Mouse (Mus musculus) layer of hippocampus, postnatal 10 days (tissue): Measurements from ENCODE around the gene Ctdspl. TPM values are rescaled to one million over a fixed set of nuclear protein-coding genes. Genes with fewer than 3 reads are reported as not detected.

ENCODE experiments used
- DNase-seq, 2 experiments: peaks; one replicate each; pipeline ENCODE4 v3.0.0; 2021; ENCODE audit warnings: low spot score in 2 of 2
- total RNA-seq, 2 experiments: library from RNA; stranded (reverse); gene quantifications; 2 replicates each; pipeline ENCODE4 v1.2.3; 2021

Ctdspl gene
- total RNA-seq, 2 experiments from 2014 or later: 17.0 to 19.0 TPM

DNA sequence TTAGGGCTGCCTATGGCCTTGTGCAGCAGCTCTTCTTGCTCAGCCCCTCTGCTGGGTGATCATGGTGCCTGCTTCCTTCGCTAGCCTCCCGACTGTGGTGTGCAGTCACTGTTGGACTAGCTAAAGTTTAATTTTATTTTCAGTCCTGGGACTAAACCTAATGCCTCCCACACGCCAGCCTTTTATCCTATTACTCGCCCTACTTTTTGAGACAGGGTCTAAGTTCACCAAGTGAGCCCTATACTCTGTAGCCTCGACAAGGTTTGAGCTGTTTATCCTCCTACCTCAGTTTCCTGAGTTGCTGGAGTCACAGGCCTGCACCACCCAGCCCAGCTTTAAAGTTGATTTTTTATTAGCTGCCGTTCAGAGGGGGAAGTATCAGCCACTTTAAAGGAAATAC is 99.0 kb downstream of the Ctdspl start:
- DNase-seq: no peak

DNA sequence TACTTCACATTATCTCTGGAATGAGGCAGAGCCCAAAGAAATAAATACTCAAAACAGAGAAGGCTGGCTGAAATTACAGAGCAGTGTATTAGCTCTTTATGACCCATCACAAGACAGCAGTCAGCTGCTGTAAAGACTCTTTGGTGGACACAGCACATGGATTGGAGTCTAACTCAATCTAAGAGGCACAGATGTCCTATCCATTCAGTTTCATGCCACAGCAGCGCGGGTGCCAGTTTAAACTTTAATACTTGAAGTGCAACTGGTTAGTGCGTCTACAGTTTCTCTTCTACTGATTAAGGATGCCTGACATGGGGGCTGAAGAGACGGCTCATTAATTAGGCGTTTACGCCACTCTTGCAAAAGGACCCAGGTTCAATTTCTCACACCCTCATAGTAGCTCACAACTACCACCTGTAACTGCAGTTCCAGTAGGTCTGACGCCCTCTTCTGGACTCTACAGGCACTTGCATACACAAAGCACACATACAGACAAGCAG is 99.6 kb downstream of the Ctdspl start:
- DNase-seq: no peak

DNA sequence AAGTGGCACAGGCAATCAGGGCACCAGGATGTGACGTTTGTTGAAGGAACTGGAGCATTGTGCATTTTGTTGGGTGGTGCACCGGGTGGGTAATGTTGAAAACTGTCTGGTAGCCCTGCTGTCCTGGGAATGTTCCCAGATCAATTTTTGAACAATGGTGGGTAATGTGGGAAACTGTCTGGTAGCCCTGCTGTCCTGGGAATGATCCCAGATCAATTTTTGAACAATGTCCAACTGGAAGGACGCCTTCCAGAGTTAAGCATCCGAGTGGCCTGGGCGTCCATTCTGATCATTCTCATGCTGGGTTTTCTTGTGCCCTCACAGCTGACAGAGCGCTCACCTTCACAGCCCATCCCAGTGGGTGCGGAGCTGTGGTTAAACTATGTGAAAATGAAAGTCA is 101.1 kb downstream of the Ctdspl start:
- peak; percentile 53 to 54 for DNase-seq

DNA sequence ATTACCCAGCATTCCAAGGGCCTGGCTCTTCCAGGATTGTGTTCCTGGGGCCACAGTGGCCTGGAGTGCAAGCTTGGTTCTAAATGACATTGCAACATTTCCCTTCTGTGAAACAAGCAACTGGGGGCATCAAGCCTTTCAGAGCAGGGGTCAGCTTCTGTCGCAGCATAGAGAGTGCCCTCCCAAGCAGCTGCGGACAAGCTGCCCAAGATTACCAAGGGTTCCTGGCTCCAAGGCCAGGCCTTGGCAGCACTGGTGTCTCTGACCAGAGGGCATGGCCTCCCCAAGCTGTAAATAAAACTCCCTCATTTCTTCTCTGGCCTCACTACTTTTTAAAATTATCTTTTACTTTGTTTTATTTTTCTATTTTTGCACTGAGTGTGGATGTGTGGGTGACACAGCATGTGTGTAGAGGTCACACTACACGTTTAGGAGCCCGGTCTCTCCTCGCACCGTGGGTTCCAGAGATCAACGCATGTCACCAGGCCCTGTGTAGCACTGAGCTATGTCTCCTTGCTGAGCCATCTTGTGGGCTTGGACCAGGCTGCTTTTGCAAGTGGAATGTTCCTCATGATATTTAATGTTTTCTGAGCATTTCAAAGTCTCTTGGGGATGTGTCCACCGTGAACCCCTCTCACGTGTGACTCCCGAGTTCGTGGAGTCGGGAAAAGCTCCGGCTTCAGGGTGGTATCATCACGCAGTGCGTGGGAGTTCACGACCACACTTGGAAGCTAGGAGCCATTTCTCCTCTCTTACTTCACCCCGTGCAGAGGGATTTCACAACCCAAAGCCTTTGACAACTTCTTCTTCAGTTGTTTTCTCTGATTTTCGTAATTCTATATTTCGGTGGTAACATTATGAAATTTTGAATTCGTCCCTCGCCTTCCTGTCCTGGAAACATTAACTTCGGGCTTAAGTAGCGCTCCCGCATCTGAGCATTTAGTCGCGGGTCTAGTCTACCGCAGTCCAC is 102.3 kb downstream of the Ctdspl start:
- no peak for DNase-seq

DNA sequence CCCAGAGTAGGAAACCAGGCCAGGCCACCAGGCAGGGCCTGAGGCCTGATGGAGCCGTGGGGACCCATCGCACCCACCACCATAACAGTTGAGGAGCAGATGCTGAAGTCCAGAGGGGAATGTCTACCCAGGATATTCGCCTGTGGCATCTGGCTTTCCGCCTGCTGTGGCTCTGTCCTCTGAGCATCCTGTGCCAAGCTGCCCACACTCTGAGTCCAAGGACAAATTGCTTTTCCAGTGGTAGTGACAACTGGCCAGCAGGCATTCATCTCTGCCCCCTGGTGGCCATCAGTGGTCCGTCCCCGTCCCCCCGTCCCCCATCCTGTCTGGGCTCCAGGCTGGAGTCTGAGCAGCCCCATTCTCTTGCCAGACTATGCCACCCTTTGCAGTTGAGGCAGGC is 103.3 kb downstream of the Ctdspl start:
- DNase-seq: peak; percentile 73 to 79

DNA sequence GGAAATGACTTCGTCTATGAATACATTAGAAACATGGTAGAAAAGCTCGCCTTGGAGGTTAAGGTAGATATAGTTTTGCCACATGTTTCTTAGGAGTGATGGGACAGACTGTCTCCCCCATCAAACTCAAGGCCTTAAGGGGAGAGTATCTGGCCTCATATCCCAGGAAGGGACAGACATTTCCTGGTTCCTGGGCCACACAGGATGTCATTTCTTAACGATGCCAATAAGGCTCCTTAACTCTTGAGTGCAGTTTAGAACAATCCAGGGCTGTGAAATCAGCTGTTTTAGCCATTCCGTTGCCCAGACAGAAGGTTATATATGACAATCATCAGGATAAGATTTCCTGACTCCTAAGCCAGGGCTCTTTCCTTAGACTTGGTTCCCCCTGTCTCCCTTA is 104.8 kb downstream of the Ctdspl start:
- no peak for DNase-seq

DNA sequence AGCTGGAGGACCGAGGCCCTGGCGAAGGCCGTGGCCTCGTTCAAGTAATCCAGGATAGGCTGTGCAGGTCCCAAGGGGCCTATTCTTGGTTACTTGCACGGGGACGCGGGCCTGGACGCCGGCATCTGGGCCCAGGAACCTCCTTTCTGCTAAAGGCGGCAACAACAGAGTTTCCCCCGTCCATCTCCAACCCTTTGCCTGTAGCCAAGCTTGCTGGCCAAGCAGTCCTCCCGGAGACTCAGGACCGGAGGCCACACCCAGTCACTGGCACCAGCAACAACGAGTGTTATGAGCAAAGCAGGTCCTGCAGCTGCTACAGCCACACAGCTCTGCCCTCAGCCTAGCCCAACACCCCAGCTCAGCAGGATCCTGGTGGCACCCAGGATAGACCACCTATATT is 105.5 kb downstream of the Ctdspl start:
- no peak for DNase-seq

DNA sequence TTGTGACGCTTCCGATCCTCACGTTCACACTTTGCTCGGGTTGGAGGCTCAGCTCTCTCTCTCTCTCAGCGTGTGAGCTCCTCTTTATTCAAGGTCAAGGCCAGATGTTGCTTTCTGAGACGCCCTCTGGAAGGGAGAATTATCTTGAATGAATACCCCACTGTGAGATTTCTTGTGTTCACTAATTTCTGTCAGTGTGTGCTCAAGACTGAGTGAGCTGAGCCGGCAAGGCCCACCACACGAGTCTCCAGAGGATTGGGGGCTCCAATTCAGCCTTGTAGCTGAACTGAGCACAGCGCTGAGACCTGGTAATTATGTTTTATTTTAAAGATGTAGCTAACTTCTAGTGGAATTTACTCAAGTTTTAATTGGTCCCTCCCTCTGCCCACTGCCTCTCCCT is 106.3 kb downstream of the Ctdspl start:
- DNase-seq: no peak

DNA sequence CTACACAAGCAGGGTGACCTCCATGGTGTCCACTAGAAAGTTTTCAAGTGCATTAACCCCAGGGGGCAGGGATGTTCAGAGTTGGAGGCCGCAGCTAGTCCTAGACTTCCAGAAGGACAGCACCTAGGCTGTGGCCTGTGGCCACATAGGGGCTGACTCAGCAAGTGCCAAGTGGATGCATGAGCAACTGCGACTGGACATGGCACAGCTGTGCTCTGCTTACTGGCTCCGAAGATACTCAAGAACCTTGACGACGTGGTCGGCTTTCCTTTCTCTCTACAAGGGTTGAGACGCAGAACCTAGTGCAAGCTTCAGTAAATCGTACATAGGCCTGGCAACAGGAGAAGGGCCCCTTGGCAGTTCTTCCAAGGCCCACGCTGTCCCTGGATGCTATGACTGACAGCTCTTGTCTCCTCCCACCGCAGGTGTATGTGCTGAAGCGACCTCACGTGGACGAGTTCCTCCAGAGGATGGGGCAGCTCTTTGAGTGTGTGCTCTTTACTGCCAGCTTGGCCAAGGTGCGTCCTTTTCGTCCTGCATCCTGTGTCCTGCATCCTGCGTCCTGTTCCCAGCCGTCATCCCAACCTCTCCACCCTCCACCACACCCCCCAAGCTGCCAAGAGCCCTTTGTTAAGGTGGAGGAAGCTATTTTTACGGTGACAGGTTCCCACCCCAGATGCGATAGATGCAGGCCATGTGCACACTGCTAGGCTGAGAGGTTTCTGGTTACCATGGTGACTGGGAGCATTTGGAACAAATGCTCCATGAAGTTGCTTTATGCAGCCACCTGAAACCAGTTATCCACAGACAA is 107.1 kb downstream of the Ctdspl start:
- DNase-seq: peak in 1 of 2 experiments; percentile 28

DNA sequence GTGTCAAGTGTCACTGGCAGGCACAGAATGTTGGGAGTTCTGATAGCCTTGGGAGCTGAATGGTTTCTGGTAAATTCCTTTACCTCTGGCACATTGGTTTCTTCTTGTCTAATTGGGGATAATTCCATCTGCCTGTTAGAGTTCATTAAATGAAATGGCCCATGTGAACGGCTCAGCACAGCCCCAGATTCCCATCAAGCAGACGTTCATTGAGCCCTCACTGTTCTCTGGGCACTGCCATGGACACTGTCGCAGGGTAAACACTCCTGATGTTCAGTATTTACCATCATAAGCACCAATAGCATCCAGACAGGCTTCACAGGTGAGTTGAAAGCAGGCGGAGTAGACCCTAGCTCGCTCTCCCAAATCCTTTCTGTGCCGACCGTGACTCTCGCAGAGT is 107.8 kb downstream of the Ctdspl start:
- no peak for DNase-seq

DNA sequence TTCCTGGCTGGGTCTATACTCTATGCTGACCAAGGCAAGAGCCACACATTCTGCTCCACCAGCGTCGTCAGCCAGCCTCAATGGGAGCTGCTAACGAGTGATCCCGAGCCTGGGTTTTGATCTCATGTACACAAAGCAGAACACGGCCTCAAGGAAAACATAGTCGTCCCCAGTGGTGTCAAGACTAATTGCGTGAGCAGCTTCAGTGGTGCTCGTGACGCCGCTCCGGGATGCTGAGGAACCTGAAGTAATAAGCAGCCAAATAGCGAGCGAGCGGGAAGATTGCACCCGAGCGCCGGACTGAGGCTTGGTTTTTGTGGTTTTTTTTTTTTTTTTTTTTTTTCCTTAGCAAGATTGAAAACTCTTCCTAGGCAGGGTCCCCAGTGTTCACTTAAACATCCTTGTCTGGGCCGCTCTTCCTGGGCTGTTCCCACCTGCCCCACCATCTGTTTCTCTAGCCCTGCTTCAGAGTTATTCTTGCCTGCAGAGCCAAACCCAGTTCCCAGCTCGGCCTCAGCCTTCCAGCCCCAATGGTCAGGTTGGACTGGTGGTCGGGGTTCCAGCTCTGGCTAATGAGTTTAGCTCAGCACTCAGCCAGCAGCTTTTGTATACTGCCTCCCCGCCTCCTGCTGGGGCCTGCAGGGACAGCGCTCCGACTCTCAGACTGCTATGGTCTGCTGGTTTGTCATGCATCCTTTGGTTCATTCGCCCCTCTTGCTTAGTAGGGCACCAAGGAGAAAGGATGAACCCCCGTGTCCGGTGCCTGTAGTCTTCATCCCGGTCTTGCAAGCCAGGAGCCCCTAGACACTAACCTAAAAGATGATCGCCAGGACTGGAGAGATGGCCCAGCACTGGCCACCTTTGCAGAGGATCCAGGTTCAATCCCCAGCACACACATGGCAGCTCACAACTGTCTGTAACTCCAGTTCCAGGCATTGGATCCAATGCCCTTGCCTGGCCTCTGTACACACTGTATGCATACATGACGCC is 108.7 kb downstream of the Ctdspl start:
- DNase-seq: no peak

DNA sequence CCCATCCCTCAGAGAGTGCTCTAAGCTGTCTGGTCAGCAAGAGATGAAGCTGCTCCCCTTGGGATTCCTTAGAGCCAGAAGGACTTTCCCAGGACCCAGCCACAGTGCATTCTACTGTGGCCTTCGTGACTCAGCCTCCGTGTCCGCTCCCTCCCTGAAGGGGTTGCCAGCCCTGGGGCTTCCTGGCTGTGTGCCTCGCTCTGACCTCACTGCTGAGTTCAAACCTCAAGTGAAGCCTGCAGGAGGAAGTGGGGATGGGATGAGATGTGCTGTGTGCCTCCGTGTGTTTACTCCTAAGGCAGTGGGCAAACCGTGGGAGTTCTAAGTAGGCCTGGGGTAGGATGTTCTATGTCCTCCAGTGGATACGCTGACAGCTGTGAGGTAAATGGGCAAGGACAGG is 109.6 kb downstream of the Ctdspl start:
- peak in 1 of 2 experiments; percentile 39 for DNase-seq

DNA sequence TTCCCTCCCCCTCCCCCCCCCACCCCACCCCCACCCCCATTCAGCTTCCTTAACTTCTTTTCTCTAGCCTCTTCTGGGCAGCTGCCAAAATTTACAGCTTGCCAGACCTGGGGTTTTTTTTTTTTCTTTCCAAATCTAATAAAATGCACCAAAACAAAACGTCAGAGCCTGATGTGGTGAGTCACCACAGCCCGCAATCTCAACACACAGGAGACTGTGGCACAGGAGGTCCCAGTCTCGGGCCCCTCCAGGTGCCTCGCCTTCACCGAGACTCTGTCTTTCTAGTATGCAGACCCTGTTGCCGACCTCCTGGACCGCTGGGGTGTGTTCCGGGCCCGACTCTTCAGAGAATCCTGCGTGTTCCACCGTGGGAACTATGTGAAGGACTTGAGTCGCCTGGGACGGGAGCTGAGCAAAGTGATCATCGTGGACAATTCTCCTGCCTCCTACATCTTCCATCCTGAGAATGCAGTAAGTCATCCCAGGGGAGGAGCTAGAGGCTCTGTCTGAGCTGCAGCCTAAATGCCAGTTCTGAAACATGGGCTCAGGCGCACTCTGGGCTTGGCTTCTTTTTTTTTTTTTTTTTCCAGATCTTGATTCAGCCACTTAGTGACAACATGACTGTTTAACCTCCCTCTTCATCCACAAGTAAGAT is 111.0 kb downstream of the Ctdspl start:
- DNase-seq: no peak

DNA sequence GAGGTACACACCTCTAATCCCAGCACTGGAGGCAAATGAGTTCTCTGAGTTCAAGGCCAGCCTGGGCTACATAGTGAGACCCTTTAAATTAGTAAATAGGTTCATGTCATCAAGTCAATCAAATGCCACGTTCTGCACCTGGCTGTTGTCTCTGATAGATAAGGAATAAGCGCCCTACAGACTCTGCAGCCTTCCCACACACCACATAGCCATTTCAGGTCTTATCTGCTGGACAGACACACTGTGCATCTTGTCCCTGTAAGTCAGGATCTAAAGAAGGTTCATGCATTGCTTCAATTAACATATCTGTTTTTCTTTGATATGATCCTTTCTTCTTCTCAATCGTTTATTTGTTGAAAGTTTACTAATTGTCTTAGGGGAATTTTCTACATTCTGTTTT is 112.3 kb downstream of the Ctdspl start:
- no peak for DNase-seq

DNA sequence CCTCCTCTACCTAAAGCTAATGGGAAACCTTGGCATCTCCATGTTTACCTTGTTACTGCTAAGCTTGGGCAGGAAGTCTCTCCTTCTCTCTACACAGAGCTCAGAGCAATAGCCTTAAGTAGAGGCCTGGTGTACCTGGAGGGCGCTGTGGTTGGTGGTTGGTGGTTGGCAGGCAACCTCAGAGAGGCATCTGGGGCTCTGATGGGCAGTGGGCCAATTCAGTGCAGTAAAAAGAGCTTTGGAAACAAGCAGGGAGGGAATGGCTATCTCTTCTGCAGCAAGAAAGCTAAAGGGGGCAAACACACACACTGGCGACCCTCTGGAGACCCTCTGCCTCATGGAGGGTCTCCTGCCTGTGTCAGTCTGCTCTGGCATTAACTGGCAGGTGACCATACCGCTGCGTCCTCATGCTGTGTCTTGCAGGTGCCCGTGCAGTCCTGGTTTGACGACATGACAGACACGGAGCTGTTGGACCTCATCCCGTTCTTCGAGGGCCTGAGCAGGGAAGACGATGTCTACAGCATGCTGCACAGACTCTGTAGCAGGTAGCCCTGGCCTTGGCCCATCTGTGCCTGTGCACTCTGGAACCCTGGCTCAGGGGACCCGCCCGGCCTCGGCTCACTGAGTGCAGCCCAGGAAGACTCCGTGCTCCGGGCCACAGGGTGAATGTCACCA is 114.0 kb downstream of the Ctdspl start:
- DNase-seq: peak in 1 of 2 experiments; percentile 36

DNA sequence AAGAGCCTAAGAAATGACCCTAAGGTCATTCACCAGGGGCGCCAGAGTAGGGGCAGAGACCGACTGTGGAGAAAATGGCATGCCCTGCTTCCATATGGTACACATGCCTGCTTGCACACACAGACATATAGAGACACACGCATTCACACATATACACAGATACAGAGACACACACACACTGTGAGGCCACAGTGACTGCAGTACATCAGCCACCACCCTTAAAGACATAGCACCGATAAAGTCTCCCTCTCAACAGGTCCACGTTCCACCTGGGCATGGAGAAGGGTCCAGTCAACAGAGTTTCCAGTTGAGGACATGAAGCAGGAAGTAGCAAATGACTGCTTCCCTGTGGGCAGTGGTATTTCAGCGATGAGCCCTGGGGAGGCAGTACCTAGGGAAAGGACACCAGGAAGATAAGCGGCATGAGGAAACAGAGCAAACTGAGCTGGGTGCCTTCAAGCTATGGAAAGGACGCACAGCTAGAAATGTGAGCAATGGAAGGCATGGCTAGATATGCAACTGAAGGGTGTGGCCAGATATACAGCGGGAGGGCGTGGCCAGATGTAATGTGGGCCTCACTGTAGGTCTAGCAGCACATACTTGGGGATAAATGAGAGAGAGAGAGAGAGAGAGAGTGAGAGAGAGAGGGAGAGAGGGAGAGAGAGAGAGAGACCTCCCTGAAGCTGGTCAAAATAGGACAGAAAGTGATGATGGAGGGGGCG is 122.1 kb downstream of the Ctdspl start:
- no peak for DNase-seq

DNA sequence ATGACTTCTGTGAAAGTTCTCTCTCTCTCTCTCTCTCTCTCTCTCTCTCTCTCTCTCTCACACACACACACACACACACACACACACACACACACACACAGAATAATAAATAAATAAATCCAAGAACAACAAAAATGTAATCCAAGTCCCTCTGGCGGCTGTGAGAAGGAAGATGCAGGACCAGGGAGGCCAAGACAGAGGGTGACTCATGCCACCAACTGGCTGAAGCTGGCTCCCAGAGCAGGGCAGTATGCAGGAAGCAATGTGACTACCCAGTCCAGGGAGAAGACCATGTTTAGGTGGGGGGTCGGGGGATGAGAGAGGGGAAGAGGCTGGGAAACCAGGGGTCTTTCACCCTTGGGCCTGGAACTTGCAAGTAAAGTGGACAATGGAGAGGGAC is 124.9 kb downstream of the Ctdspl start:
- no peak for DNase-seq

DNA sequence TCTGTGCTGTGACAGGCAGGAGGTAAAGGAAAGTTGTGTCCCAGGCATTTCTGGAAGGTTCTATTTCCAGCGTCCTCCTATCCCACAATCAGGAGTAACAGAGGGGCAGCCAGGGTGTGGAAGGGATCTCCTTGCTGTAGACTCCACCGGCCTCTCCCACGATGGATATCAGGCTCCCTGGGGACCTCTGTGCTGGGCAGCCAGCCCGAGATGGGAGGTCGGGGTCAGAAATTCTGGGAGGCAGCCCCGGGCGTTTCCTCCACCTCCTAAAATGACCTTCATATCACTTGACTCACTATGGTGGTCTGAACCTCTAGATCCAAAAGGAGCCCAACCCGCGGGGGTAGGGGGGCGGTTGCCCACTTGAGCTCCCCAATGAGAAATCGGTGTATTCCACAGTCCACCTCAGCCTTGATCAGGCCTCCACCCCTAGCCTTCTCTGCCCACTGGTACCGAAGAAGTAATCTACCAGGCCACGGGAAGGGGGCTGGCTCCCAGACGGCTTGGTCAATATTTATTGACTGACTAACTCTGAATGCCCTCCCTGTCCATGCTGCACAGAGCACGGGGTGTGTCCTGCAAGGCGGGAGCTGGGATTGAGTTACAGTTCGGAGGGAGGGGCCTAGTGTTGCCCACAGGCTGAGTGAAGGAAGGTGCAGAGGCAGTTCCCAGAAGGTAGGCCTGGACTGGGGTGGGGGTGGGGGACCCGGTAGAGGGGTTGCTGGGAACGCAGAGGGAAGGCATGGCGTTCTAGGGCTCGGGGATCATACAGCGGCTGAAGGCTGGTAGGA is 126.1 kb downstream of the Ctdspl start, which contains the start of gene Vill:
TSS of gene Vill (plus strand) at position 625 of the 791 bp plus-strand sequence.
- no peak for DNase-seq
